Comparison of ENCODE assay signal across 21 mouse cellular contexts in the genomic region with DNA sequence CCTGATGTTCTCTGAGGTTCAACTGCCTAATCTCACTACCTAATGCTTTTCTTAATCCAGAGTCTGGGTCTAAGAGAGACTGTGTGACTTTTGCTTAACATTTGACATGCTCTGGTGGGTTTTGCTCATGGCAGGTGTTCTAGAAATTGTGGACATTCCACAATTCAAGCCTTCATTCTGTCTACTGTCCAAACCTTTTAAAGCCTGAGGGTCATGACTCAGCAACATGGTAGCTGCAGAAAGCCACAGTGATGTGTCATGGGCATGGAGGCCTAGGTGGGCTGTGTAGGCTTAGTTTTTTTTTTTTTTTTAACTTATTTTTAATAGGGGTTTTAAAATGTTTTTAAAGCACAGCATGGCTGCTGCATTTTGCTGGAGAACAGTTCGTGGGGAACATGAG. TPM values are rescaled to one million over a fixed set of nuclear protein-coding genes. Genes with fewer than 3 reads are reported as not detected.
DNase-seq lines count a peak whose midpoint lies in the region; ATAC-seq and TF ChIP-seq lines count a peak whose summit lies in the region.
"Had no signal": no experiment of that assay in that cellular context is flagged by ENCODE, and none has a peak within 500 bp of the region (broad histone marks: within the 10 kb centered on the region; RNA-seq: fewer than 3 reads in every experiment).

No protein-coding gene starts in this region.

- no peaks in the 10 kb centered on the region for H3K9me3 ChIP-seq in forebrain, postnatal 0 days (ENCODE audit: low read length)
- H3K9me3 ChIP-seq: embryonic facial prominence, embryonic 10.5 days; embryonic facial prominence, embryonic 12.5 days; forebrain, embryonic 13.5 days; forebrain, embryonic 15.5 days had no signal

- no peak for ATAC-seq in forebrain, postnatal 0 days
- ATAC-seq: activated CD4-positive, CD25-positive, alpha-beta regulatory T cell, adult 4 months; forebrain, embryonic 13.5 days; forebrain, embryonic 15.5 days had no signal

- no peak overlapping the region for H3K4me3 ChIP-seq in forebrain, postnatal 0 days (ENCODE audit: low read depth, low read length)
- H3K4me3 ChIP-seq: embryonic facial prominence, embryonic 10.5 days; embryonic facial prominence, embryonic 12.5 days; forebrain, embryonic 13.5 days; forebrain, embryonic 15.5 days had no signal

- H3K9ac ChIP-seq in forebrain, postnatal 0 days, result no peak overlapping the region
- H3K9ac ChIP-seq: embryonic facial prominence, embryonic 12.5 days; forebrain, embryonic 13.5 days; forebrain, embryonic 15.5 days had no signal

- DNase-seq in 3134 (ENCODE audit: extremely low read depth, insufficient read length, low spot score), result peak; percentile 64
- DNase-seq in 3T3-L1 (ENCODE audit: low read depth, low spot score), result peak; percentile 67
- peak; percentile 16 for DNase-seq in NIH3T3 (ENCODE audit: low read depth)
- DNase-seq in left cerebral cortex, postnatal 25 days (ENCODE audit: low spot score in 2 of 2), result no peak
- DNase-seq in liver, result no peak
- no peak for DNase-seq in forebrain, postnatal 0 days
- DNase-seq: adrenal gland, adult 8-10 months; adrenal gland, postnatal 14 days; adrenal gland, postnatal 36 days; cerebellum, adult 11-12 months; cerebellum, adult 2 months; cerebellum, adult 9-10 months; cerebellum, postnatal 10 days; cerebellum, postnatal 25 days had no signal

- H3K4me1 ChIP-seq in forebrain, postnatal 0 days (ENCODE audit: insufficient read depth), result no peaks in the 10 kb centered on the region
- H3K4me1 ChIP-seq: embryonic facial prominence, embryonic 10.5 days; embryonic facial prominence, embryonic 12.5 days; forebrain, embryonic 13.5 days; forebrain, embryonic 15.5 days had no signal

- intact Hi-C loops in left cerebral cortex, postnatal 25 days (cut with DNase I), result no loop called here

- H3K36me3 ChIP-seq in forebrain, postnatal 0 days (ENCODE audit: insufficient read depth), result no peaks in the 10 kb centered on the region
- H3K36me3 ChIP-seq: embryonic facial prominence, embryonic 10.5 days; embryonic facial prominence, embryonic 12.5 days; forebrain, embryonic 15.5 days had no signal

- 33% methylated on average over 1 of the region's 1 CpGs for WGBS in forebrain, postnatal 0 days

- H3K27me3 ChIP-seq in forebrain, postnatal 0 days (ENCODE audit: insufficient read depth, low read length), result no peaks in the 10 kb centered on the region
- H3K27me3 ChIP-seq: embryonic facial prominence, embryonic 12.5 days; forebrain, embryonic 13.5 days; forebrain, embryonic 15.5 days had no signal

- no peak for TF ChIP-seq CTCF in forebrain, postnatal 0 days (IDR thresholded peaks at IDR 0.05; ENCODE audit: low read depth)

- no peak overlapping the region for H3K27ac ChIP-seq in forebrain, postnatal 0 days (ENCODE audit: low read depth, low read length)
- H3K27ac ChIP-seq: embryonic facial prominence, embryonic 10.5 days; embryonic facial prominence, embryonic 12.5 days; forebrain, embryonic 13.5 days; forebrain, embryonic 15.5 days had no signal

- no peak overlapping the region for H3K4me2 ChIP-seq in forebrain, postnatal 0 days (ENCODE audit: low read depth)
- H3K4me2 ChIP-seq: embryonic facial prominence, embryonic 12.5 days; forebrain, embryonic 13.5 days; forebrain, embryonic 15.5 days had no signal

RNA-seq across cellular contexts. Expression of gene Irx2, which starts 27.8 kb away (rescaled TPM):
- total RNA-seq in left cerebral cortex, postnatal 25 days (2021), result not detected
- 2.4 and 3.1 TPM in 2 replicates for total RNA-seq in forebrain, postnatal 0 days (2014; rRNA removed)
- polyA plus RNA-seq in forebrain, postnatal 0 days (2015; fragmentation: Nextera tagmentation; extraction: Ambion mirVana), result 0.98 and 2.6 TPM in 2 replicates
- total RNA-seq: MEL had no signal
- polyA plus RNA-seq: activated CD4-positive, CD25-positive, alpha-beta regulatory T cell, adult 4 months; cortical plate, adult 2 months had no signal

Comparison
In these comparisons a context has a peak if more than half of its experiments do, and no peak if none do; other contexts are left out.
1. DNase-seq: peak in 3134 (single experiment), 3T3-L1 (single experiment) and NIH3T3 (single experiment); none in left cerebral cortex, postnatal 25 days (0 of 2), liver (single experiment) and forebrain, postnatal 0 days (single experiment).